Mouse (Mus musculus) lung, postnatal 0 days (tissue): ENCODE measurements around the gene Ch25h. TPM values are rescaled to one million over a fixed set of nuclear protein-coding genes. Genes with fewer than 3 reads are reported as not detected.

Source experiments
- ATAC-seq: fragments of 200-750 bp; cut with Nextera tagmentation; 2 replicates; pipeline ENCODE4 v1.8.0; 2017; ENCODE audit warnings: moderate library complexity
- DNase-seq: peaks from one replicate; pipeline ENCODE4 v3.0.0-alpha.2; 2016; ENCODE audit warnings: low spot score
- H3K27ac ChIP-seq: fragments of 300-500 bp; sonication (generic); 2 replicates; pipeline ENCODE4 v1.5.1; 2014; ENCODE audit warnings: antibody characterized with exemption, mild to moderate bottlenecking, low read length, mixed read lengths
- H3K27me3 ChIP-seq: fragments of 300-500 bp; sonication (generic); replicated peaks from 2 replicates; pipeline ENCODE4 v1.6.1; 2014; ENCODE audit warnings: low read length, mixed read lengths; ENCODE audit not compliant: insufficient read depth
- H3K36me3 ChIP-seq: fragments of 300-500 bp; sonication (generic); 2 replicates; pipeline ENCODE4 v1.6.1; 2014; ENCODE audit warnings: low read length, mixed read lengths; ENCODE audit not compliant: insufficient read depth
- H3K4me1 ChIP-seq: fragments of 300-500 bp; sonication (generic); 2 replicates; pipeline ENCODE4 v1.6.1; 2014; ENCODE audit warnings: antibody characterized with exemption, low read depth, low read length, mixed read lengths; ENCODE audit not compliant: insufficient read depth
- H3K4me2 ChIP-seq: fragments of 300-500 bp; sonication (generic); replicated peaks from 2 replicates; pipeline ENCODE4 v1.6.1; 2014; ENCODE audit warnings: low read depth, mild to moderate bottlenecking, low read length, moderate library complexity, mixed read lengths
- H3K4me3 ChIP-seq: fragments of 300-500 bp; sonication (generic); 2 replicates; pipeline ENCODE4 v1.5.1; 2014; ENCODE audit warnings: low read depth, low read length
- H3K9ac ChIP-seq: fragments of 300-500 bp; sonication (generic); replicated peaks from 2 replicates; pipeline ENCODE4 v1.6.1; 2014; ENCODE audit warnings: low read depth, mild to moderate bottlenecking
- H3K9me3 ChIP-seq: fragments of 300-500 bp; sonication (generic); 2 replicates; pipeline ENCODE4 v1.6.1; 2016; ENCODE audit warnings: low read length, mixed read lengths
- CTCF ChIP-seq: IDR thresholded peaks from 2 replicates; pipeline ENCODE4 v1.5.1; 2016; ENCODE audit warnings: antibody characterized with exemption, mild to moderate bottlenecking
- EP300 ChIP-seq: IDR thresholded peaks from 2 replicates; pipeline ENCODE4 v1.6.1; 2016; ENCODE audit warnings: antibody characterized with exemption, mild to moderate bottlenecking, control low read depth
- WGBS: fragments of 180-500 bp; shearing (Covaris S2); extraction: QIAGEN DNeasy Blood & Tissue Kit; methylation state at CpG from one replicate; pipeline ENCODE4 v1.1.7; 2014; 5-methylcytosine and 5-hydroxymethylcytosine counted together
- polyA plus RNA-seq: library from polyadenylated mRNA; unstranded; fragments of >200 nt; fragmentation: Nextera tagmentation; extraction: Ambion mirVana; gene quantifications from 2 replicates; pipeline ENCODE4 v1.2.1, GENCODE M21; 2015

Gene Ch25h
- polyA plus RNA-seq, 1 experiment from 2014 or later: 1.7 TPM

DNA sequence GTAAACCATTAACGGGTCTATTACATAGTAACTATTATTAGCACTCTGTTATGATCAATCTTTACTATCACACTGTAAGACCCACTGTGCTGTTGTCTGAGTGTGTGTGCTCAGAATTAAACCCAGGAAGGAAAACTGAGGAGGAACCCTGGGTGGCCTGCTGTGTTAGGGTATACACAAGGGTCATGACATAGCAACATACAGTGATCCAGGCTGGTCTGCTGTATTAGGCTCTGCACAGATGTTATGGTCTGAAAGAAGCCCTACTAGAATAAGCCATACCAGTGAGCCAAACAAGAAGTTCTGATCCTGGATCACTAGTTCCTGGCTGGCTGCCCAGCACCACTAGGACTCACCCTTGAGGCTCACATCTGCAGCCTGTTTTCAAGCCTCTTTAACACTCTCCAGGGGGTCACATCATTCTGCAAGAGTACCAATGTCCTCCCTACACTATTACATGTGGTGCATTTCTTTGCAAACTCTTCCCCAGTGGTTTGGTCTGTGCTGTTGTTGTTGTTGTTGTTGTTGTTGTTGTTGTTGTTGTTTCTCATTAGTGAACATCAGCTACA lies 13.4 kb downstream of the Ch25h start:
- Histone ChIP-seq H3K4me2 (no peak overlapping the region), H3K9ac (no peak overlapping the region), H3K27ac (no peak overlapping the region), H3K36me3 (no peaks in the 10 kb centered on the region), H3K9me3 (no peaks in the 10 kb centered on the region), H3K4me3 (no peak overlapping the region), H3K4me1 (no peaks in the 10 kb centered on the region), H3K27me3 (no peaks in the 10 kb centered on the region)
- ATAC-seq (no peak), DNase-seq (no peak)
- no peak for TF ChIP-seq EP300
- no peak for TF ChIP-seq CTCF
- 56% methylated on average over 1 of the region's 1 CpGs for WGBS

DNA sequence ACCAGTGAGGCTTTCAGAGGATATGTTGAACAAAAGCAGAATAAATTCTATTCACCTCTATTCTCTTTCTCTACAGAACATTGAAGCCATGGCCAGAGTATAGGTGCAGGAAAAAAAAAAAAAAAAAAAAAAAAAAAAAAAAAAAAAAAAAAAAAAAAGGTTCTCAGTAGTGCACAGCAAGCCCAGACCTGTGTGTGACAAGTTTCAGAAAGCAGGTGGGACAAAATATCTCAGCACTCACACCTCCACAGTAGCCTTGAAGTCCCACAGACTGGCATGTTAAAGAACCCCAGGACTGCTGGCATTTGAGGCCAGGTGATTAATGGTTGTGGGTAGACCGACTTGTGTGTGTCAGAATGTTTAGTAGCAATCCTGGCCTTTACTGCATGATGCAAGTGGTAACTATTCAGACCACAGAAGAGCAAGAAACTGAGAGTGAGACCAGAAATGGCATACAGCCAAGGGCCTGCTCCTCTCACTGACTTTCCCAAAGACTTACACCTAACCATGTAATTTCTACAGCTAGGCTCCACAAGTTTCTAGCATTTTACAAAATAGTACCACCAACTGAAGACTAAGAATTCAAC lies 24.1 kb downstream of the Ch25h start:
- Histone ChIP-seq H3K36me3 (no peaks in the 10 kb centered on the region), H3K9ac (no peak overlapping the region), H3K4me3 (no peak overlapping the region), H3K4me2 (no peak overlapping the region), H3K9me3 (no peaks in the 10 kb centered on the region), H3K4me1 (no peaks in the 10 kb centered on the region), H3K27me3 (no peaks in the 10 kb centered on the region), H3K27ac (no peak overlapping the region)
- ATAC-seq (no peak), DNase-seq (no peak)
- WGBS: 31% methylated on average over 1 of the region's 1 CpGs
- TF ChIP-seq CTCF: no peak
- no peak for TF ChIP-seq EP300

DNA sequence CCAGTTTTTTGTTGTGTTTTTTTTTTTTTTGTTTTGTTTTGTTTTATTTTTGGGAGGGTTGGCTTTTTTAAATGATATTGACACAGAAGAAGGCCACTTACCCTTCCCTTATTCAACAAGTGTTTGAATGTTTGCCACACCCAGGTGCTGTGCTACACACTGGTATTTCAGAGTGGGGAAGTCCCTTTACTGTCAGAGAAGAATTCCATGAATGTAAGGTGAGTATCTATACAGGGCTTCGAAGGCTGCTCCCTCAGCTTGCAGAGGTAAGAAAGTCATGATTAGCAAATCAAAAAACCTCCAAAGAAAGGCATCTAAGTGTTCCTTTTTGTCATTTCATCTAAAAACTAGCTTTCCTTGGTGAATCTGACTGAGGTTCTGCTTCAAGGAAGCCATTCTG lies 26.1 kb downstream of the Ch25h start:
- Histone ChIP-seq H3K36me3 (no peaks in the 10 kb centered on the region), H3K4me3 (no peak overlapping the region), H3K4me2 (no peak overlapping the region), H3K9ac (no peak overlapping the region), H3K9me3 (no peaks in the 10 kb centered on the region), H3K27ac (no peak overlapping the region), H3K27me3 (no peaks in the 10 kb centered on the region), H3K4me1 (no peaks in the 10 kb centered on the region; the same call in 1 of the 2 replicates)
- WGBS: 62% methylated on average over 1 of the region's 1 CpGs
- TF ChIP-seq EP300 (no peak), CTCF (no peak)
- ATAC-seq: no peak
- no peak for DNase-seq

DNA sequence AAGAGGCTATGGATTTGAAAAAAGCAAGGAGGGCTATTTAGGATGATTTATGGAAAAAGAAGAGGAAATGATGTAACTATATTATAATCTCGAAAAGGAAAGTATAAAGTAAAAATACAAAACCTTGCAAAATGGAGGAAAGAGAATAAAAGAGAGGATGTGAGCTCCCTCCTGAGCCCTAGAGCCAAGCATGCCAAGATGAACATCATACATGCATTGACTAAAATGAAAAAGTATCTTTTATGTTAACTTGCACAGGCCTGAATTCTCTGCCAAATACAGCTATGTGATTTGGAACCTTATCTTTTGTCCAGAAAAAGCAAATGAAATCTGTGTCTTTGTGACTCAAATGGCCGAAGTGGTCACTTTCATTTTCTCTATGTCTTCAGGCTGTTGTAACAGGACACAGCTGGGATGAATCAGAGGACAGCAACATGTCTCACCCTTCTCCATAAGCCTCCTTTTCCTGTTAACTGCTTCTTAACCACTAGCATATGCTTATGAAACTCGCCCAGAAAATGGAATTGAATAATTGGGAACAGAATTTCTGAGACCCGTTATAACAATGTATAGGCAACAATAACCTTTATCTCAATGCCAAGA lies 29.5 kb downstream of the Ch25h start:
- H3K36me3 ChIP-seq: no peaks in the 10 kb centered on the region
- H3K27ac ChIP-seq: no peak overlapping the region
- H3K9me3 ChIP-seq: no peaks in the 10 kb centered on the region
- H3K4me3 ChIP-seq: no peak overlapping the region
- H3K9ac ChIP-seq: no peak overlapping the region
- no peaks in the 10 kb centered on the region; the same call in 1 of the 2 replicates for H3K4me1 ChIP-seq
- peak; percentile 91 for DNase-seq
- no peaks in the 10 kb centered on the region for H3K27me3 ChIP-seq
- no peak overlapping the region; the same call in 1 of the 2 replicates for H3K4me2 ChIP-seq
- ATAC-seq: peak; percentile 84
- 43% methylated on average over 4 of the region's 4 CpGs for WGBS
- TF ChIP-seq EP300 (no peak), CTCF (no peak)

DNA sequence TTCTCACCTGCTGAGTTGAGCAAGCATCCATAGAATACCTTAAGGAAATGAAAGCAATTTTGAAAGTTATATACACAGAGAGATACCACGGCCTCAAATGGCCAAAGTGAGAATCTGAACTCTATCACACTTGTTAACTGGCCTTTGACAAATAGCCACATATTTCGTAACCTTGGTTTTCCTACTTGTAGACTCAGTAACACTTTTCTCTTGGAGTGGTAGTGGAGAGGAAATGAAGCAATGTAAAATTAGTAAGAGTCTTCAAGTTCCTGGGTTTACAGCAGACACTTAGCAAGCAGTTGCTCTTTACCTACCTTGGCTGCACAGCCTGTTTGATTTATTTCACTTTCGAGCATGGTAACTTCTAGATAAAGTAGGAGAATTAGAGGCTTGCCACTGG lies 30.2 kb downstream of the Ch25h start:
- Histone ChIP-seq H3K4me2 (no peak overlapping the region), H3K4me1 (no peaks in the 10 kb centered on the region; the same call in 1 of the 2 replicates), H3K9ac (no peak overlapping the region), H3K4me3 (no peak overlapping the region), H3K36me3 (no peaks in the 10 kb centered on the region), H3K27me3 (no peaks in the 10 kb centered on the region), H3K27ac (peak overlapping the region; percentile 27), H3K9me3 (no peaks in the 10 kb centered on the region)
- 29% methylated on average over 3 of the region's 3 CpGs for WGBS
- TF ChIP-seq EP300 (peak; percentile 53; the same call in 1 of the 2 replicates), CTCF (no peak)
- DNase-seq: peak; percentile 83
- peak; percentile 83 for ATAC-seq

DNA sequence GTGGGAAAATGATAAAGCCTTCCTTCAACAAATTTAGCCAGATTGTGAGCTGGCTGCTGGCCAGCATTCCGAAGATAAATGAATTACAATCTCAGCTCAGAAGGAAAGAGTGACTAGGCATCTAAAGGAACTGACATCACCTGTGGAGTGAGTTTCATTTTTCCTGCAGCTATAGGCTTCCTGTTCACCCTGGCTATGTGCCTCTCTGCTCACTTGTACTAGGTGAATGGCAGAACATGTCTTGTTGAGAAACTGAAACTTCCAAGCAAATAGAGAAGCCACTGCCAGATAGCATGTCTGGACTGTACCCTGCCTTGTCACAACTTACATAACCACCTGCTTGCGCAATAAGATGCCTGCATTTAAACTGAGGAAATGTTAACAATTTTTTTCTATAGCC lies 33.0 kb downstream of the Ch25h start:
- TF ChIP-seq CTCF (no peak), EP300 (0 out of 2 replicates have a peak, but pooled peaks have one; percentile 11)
- Histone ChIP-seq H3K27me3 (no peaks in the 10 kb centered on the region), H3K36me3 (no peaks in the 10 kb centered on the region), H3K4me1 (no peaks in the 10 kb centered on the region; the same call in 1 of the 2 replicates), H3K27ac (no peak overlapping the region), H3K4me3 (no peak overlapping the region), H3K4me2 (no peak overlapping the region), H3K9ac (no peak overlapping the region), H3K9me3 (no peaks in the 10 kb centered on the region)
- 49% methylated on average over 2 of the region's 2 CpGs for WGBS
- ATAC-seq (peak; percentile 39; the same call in 1 of the 2 replicates), DNase-seq (peak; percentile 69)
